Mouse (Mus musculus): ENCODE measurements at regions not wholly inside any gene's neighbourhood (a gene's known extent, or its start where the extent isn't known, plus 50 kb on each side); places are given as distances from the start of the nearest gene placed in this dataset.

- Histone ChIP-seq H3K9ac (ENCODE audit: control insufficient read depth, low read depth, low read length, poor library complexity, severe bottlenecking) (no peak overlapping the region), H3K36me3 (ENCODE audit: control insufficient read depth in 1 of 2, insufficient read depth in 2 of 2, low read length in 2 of 2) (no peaks in the 10 kb centered on the region), H3K79me2 (ENCODE audit: control insufficient read depth, insufficient read depth, low read length, poor library complexity) (no peaks in the 10 kb centered on the region), H3K27ac (ENCODE audit: control insufficient read depth, low read depth, low read length) (no peak overlapping the region), H3K4me1 (ENCODE audit: control insufficient read depth in 1 of 2, insufficient read depth in 2 of 2, low read length in 2 of 2) (no peaks in the 10 kb centered on the region), H3K4me3 (ENCODE audit: control insufficient read depth in 1 of 2, insufficient read depth in 1 of 2, low read depth in 2 of 2, low read length in 2 of 2) (no peak overlapping the region), H3K27me3 (ENCODE audit: control insufficient read depth in 1 of 2, insufficient read depth in 2 of 2, low read length in 2 of 2) (no peaks in the 10 kb centered on the region), H3K9me3 (replicated peaks; ENCODE audit: insufficient read depth, low read length) (no peaks in the 10 kb centered on the region)
- TF ChIP-seq NRF1 (IDR thresholded peaks at IDR 0.05; ENCODE audit: insufficient read depth, low read depth, low read length, poor library complexity, severe bottlenecking) (no peak), MYC (IDR thresholded peaks at IDR 0.05; ENCODE audit: low read depth, low read length) (no peak), GABPA (IDR thresholded peaks at IDR 0.05; ENCODE audit: low read depth, low read length) (no peak), ZNF384 (IDR thresholded peaks at IDR 0.05; ENCODE audit: low read depth, low read length) (no peak), MAZ (IDR thresholded peaks at IDR 0.05; ENCODE audit: low read depth, low read length) (no peak), ETS1 (IDR thresholded peaks at IDR 0.05; ENCODE audit: low read depth, low read length) (no peak), HCFC1 (IDR thresholded peaks at IDR 0.05; ENCODE audit: low read depth, low read length) (no peak), MYB (IDR thresholded peaks at IDR 0.05; ENCODE audit: low read depth, low read length) (no peak), TCF12 (IDR thresholded peaks at IDR 0.05; ENCODE audit: low read depth, low read length) (no peak)
- DNase-seq (ENCODE audit: low read depth, low spot score): no peak
These were observed 101.1 kb downstream of the Banf2 start for GRCm38 (mm10) chr2:144133806-144134574.

GRCm38 (mm10) chr2:144134575-144134958 lies 101.7 kb downstream of the Banf2 start:
- no peak overlapping the region for H3K4me3 ChIP-seq (ENCODE audit: control insufficient read depth in 1 of 2, insufficient read depth in 1 of 2, low read depth in 2 of 2, low read length in 2 of 2)
- no peaks in the 10 kb centered on the region for H3K79me2 ChIP-seq (ENCODE audit: control insufficient read depth, insufficient read depth, low read length, poor library complexity)
- H3K9ac ChIP-seq (ENCODE audit: control insufficient read depth, low read depth, low read length, poor library complexity, severe bottlenecking): no peak overlapping the region
- no peaks in the 10 kb centered on the region for H3K27me3 ChIP-seq (ENCODE audit: control insufficient read depth in 1 of 2, insufficient read depth in 2 of 2, low read length in 2 of 2)
- H3K36me3 ChIP-seq (ENCODE audit: control insufficient read depth in 1 of 2, insufficient read depth in 2 of 2, low read length in 2 of 2): no peaks in the 10 kb centered on the region
- no peak for DNase-seq (ENCODE audit: low read depth, low spot score)
- H3K27ac ChIP-seq (ENCODE audit: control insufficient read depth, low read depth, low read length): no peak overlapping the region
- TF ChIP-seq ZC3H11A (IDR thresholded peaks at IDR 0.05; ENCODE audit: low read depth, low read length): no peak
- no peak for TF ChIP-seq CHD1 (IDR thresholded peaks at IDR 0.05; ENCODE audit: low read depth, low read length)
- no peaks in the 10 kb centered on the region for H3K9me3 ChIP-seq (replicated peaks; ENCODE audit: insufficient read depth, low read length)
- no peaks in the 10 kb centered on the region for H3K4me1 ChIP-seq (ENCODE audit: control insufficient read depth in 1 of 2, insufficient read depth in 2 of 2, low read length in 2 of 2)

GRCm38 (mm10) chr2:144135586-144135985 lies 102.7 kb downstream of the Banf2 start:
- DNase-seq (ENCODE audit: low read depth, low spot score): no peak
- H3K9ac ChIP-seq (ENCODE audit: control insufficient read depth, low read depth, low read length, poor library complexity, severe bottlenecking): no peak overlapping the region
- TF ChIP-seq CTCF (IDR thresholded peaks at IDR 0.05 in 2 of 3, conservative IDR thresholded peaks at IDR 0.05 in 1 of 3; ENCODE audit: control insufficient read depth in 1 of 3, insufficient read depth in 1 of 3, low read depth in 2 of 3, low read length in 3 of 3, poor library complexity in 1 of 3, severe bottlenecking in 1 of 3) (no peak), ZNF384 (IDR thresholded peaks at IDR 0.05; ENCODE audit: low read depth, low read length) (no peak), POLR2AphosphoS2 (IDR thresholded peaks at IDR 0.05; ENCODE audit: low read length) (no peak), USF2 (IDR thresholded peaks at IDR 0.05; ENCODE audit: borderline replicate concordance in 1 of 2, insufficient read depth in 1 of 2, low read depth in 1 of 2, low read length in 2 of 2) (no peak), ETS1 (IDR thresholded peaks at IDR 0.05; ENCODE audit: low read depth, low read length) (no peak), TAL1 (IDR thresholded peaks at IDR 0.05; ENCODE audit: low read length) (no peak), NELFE (IDR thresholded peaks at IDR 0.05; ENCODE audit: low read depth, low read length) (no peak), MAX (IDR thresholded peaks at IDR 0.05; ENCODE audit: low read length) (no peak), CHD2 (IDR thresholded peaks at IDR 0.05; ENCODE audit: low read length) (no peak), USF1 (IDR thresholded peaks at IDR 0.05; ENCODE audit: low read depth, low read length) (no peak), TBP (IDR thresholded peaks at IDR 0.05; ENCODE audit: low read depth, low read length) (no peak)
- H3K36me3 ChIP-seq (ENCODE audit: control insufficient read depth in 1 of 2, insufficient read depth in 2 of 2, low read length in 2 of 2): no peaks in the 10 kb centered on the region
- no peak overlapping the region for H3K4me3 ChIP-seq (ENCODE audit: control insufficient read depth in 1 of 2, insufficient read depth in 1 of 2, low read depth in 2 of 2, low read length in 2 of 2)
- H3K27ac ChIP-seq (ENCODE audit: control insufficient read depth, low read depth, low read length): no peak overlapping the region
- no peaks in the 10 kb centered on the region for H3K4me1 ChIP-seq (ENCODE audit: control insufficient read depth in 1 of 2, insufficient read depth in 2 of 2, low read length in 2 of 2)
- H3K79me2 ChIP-seq (ENCODE audit: control insufficient read depth, insufficient read depth, low read length, poor library complexity): no peaks in the 10 kb centered on the region
- H3K9me3 ChIP-seq (replicated peaks; ENCODE audit: insufficient read depth, low read length): no peaks in the 10 kb centered on the region
- H3K27me3 ChIP-seq (ENCODE audit: control insufficient read depth in 1 of 2, insufficient read depth in 2 of 2, low read length in 2 of 2): no peaks in the 10 kb centered on the region
